Mouse (Mus musculus) kidney, adult 10 weeks (tissue): ENCODE measurements around the gene Tnfsf13. TPM values are rescaled to one million over a fixed set of nuclear protein-coding genes. Genes with fewer than 3 reads are reported as not detected.

Source experiments
- polyA plus RNA-seq: library from polyadenylated mRNA; stranded (reverse); fragments of 350-450 nt; fragmentation: Illumina TruSeq; extraction: RNeasy Lipid Tissue Mini Kit (QIAGEN cat#74804); gene quantifications from one replicate; pipeline ENCODE4 v1.2.3, GENCODE M21; 2014; ENCODE audit warnings: low read depth, low replicate concordance

The Tnfsf13 gene
- polyA plus RNA-seq = 5.9 TPM

GRCm38 (mm10) chr11:69685526-69686148 is at the start of gene Tnfsf13:
Tnfsf13 (minus strand) TSS chr11:69685784.

GRCm38 (mm10) chr11:69695361-69696181 is 10.0 kb upstream of the Tnfsf13 start, which contains the start of the genes Tnfsf12 and Tnfsfm13:
Tnfsf12 (minus strand) TSS chr11:69695849.
Tnfsfm13 (minus strand) TSS chr11:69696098.

GRCm38 (mm10) chr11:69681314-69682208 is 4.0 kb downstream of the Tnfsf13 start, which contains the start of gene Senp3:
Senp3 (minus strand) TSS chr11:69682084.

DNA sequence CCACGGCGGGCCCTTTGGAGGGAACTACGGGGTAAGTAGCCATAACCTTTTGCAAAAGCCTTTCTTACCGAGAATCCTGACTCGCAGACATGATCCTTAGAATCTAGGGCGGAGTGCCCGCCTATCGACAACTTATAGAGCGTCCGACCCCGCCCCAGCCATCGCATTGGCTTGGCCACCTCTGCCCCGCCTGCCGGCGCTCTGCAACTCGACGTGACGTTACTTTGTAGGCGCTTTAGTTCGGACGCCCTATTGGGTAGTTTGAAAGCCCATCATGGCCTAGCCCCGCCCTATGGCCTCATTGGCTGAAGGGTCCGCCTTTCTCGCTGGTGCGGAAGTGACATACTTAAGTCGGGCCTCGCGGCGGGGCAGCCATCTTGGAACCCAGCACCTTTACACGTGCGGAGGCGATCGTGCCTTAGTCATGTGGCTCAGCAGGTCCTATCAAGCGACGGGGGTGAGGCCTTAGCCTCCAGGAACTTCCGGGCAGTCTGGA is 13.3 kb downstream of the Tnfsf13 start, which contains the start of gene Eif4a1:
Gene Eif4a1, minus strand, starts transcription at position 213 of the 496 bp plus-strand sequence.

GRCm38 (mm10) chr11:69665961-69666664 is 19.5 kb downstream of the Tnfsf13 start, which contains the start of gene Cd68:
Cd68 (minus strand) TSS chr11:69666153.

GRCm38 (mm10) chr11:69662213-69662966 is 23.2 kb downstream of the Tnfsf13 start, which contains the start of gene Mpdu1:
Mpdu1 (minus strand) TSS chr11:69662642.

GRCm38 (mm10) chr11:69655264-69656064 is 30.1 kb downstream of the Tnfsf13 start, which contains the start of gene Sox15:
Sox15 (plus strand) TSS chr11:69655314.

Other genes with a start within 250 kb of the Tnfsf13 start
- gene Dnah2, start 136.7 kb downstream of the Tnfsf13 start, polyA plus RNA-seq = not detected
- not detected for gene Efnb3, start 125.6 kb downstream of the Tnfsf13 start, polyA plus RNA-seq
- 2.1 TPM for gene Wrap53, start 105.5 kb downstream of the Tnfsf13 start, polyA plus RNA-seq
- gene Trp53, start 105.4 kb downstream of the Tnfsf13 start, polyA plus RNA-seq = 2.5 TPM
- gene Atp1b2, start 79.8 kb downstream of the Tnfsf13 start, polyA plus RNA-seq = 15.9 TPM
- 0.32 TPM for gene Shbg, start 67.9 kb downstream of the Tnfsf13 start, polyA plus RNA-seq
- gene Sat2, start 63.8 kb downstream of the Tnfsf13 start, polyA plus RNA-seq = 7.5 TPM
- gene Fxr2, start 52.8 kb downstream of the Tnfsf13 start, polyA plus RNA-seq = 9.5 TPM
- gene Sox15, start 30.5 kb downstream of the Tnfsf13 start, polyA plus RNA-seq = not detected
- 16.5 TPM for gene Mpdu1, start 23.1 kb downstream of the Tnfsf13 start, polyA plus RNA-seq
- gene Cd68, start 19.6 kb downstream of the Tnfsf13 start, polyA plus RNA-seq = 1.3 TPM
- 371 TPM for gene Eif4a1, start 13.4 kb downstream of the Tnfsf13 start, polyA plus RNA-seq
- 58.9 TPM for gene Senp3, start 3.7 kb downstream of the Tnfsf13 start, polyA plus RNA-seq
- gene Tnfsf12, start 10.1 kb upstream of the Tnfsf13 start, polyA plus RNA-seq = 2.4 TPM
- gene Tnfsfm13, start 10.3 kb upstream of the Tnfsf13 start, polyA plus RNA-seq = 1.1 TPM
- 20.8 TPM for gene Polr2a, start 72.9 kb upstream of the Tnfsf13 start, polyA plus RNA-seq
- not detected for gene Slc35g3, start 76.2 kb upstream of the Tnfsf13 start, polyA plus RNA-seq
- 16.5 TPM for gene Zbtb4, start 80.1 kb upstream of the Tnfsf13 start, polyA plus RNA-seq
- 3.2 TPM for gene Chrnb1, start 110.2 kb upstream of the Tnfsf13 start, polyA plus RNA-seq
- gene Fgf11, start 116.1 kb upstream of the Tnfsf13 start, polyA plus RNA-seq = 3.0 TPM
- 6.4 TPM for gene Tmem102, start 119.8 kb upstream of the Tnfsf13 start, polyA plus RNA-seq
- not detected for gene Gm39566, start 129.5 kb upstream of the Tnfsf13 start, polyA plus RNA-seq
- not detected for gene Spem2, start 132.7 kb upstream of the Tnfsf13 start, polyA plus RNA-seq
- gene Spem1, start 136.4 kb upstream of the Tnfsf13 start, polyA plus RNA-seq = not detected
- 0.20 TPM for gene Nlgn2, start 152.0 kb upstream of the Tnfsf13 start, polyA plus RNA-seq
- 42.3 TPM for gene Tmem256, start 152.7 kb upstream of the Tnfsf13 start, polyA plus RNA-seq
- gene Plscr3, start 160.6 kb upstream of the Tnfsf13 start, polyA plus RNA-seq = 0.77 TPM
- 1.4 TPM for gene Tnk1, start 172.9 kb upstream of the Tnfsf13 start, polyA plus RNA-seq
- gene Tmem95, start 192.2 kb upstream of the Tnfsf13 start, polyA plus RNA-seq = not detected
- gene Kctd11, start 195.6 kb upstream of the Tnfsf13 start, polyA plus RNA-seq = 2.0 TPM
- gene Acap1, start 209.8 kb upstream of the Tnfsf13 start, polyA plus RNA-seq = not detected
- 1.1 TPM for gene 2810408A11Rik, start 215.2 kb upstream of the Tnfsf13 start, polyA plus RNA-seq
- 3.5 TPM for gene Neurl4, start 215.3 kb upstream of the Tnfsf13 start, polyA plus RNA-seq
- gene Gps2, start 228.1 kb upstream of the Tnfsf13 start, polyA plus RNA-seq = 15.6 TPM
- gene Eif5a, start 236.2 kb upstream of the Tnfsf13 start, polyA plus RNA-seq = 156 TPM